Mouse (Mus musculus) c-Kit-negative CD71-positive TER-119-positive erythroid progenitor cells, embryonic 14.5 days (primary cell): ENCODE measurements around the gene Gm45213.

Source experiments
- DNase-seq: peaks from one replicate; pipeline ENCODE4 v3.0.0-alpha.2; 2013; ENCODE audit warnings: low read depth, low spot score

Gene Gm45213

GRCm38 (mm10) chr7:66106581-66107056 lies 63.2 kb downstream of the Gm45213 start:
- no peak for DNase-seq

DNA sequence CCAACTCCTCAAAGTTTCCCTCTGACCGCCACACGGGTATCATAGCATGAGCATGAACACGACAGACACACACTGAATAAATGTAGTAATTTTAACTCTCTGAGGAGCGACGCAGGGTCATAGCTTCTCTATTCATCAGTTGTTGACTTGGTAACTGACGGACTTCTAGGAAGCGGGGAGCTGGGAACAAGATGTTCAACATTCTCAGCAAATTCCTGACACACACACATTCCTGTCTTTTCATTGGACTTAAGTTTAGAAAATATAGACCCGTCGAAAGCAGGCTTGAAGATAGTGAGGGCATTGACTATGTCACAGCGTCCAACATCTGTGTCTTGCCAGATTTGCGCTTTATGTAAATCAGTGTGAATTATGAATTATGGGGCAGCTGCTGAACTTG lies 63.8 kb downstream of the Gm45213 start:
- DNase-seq, result no peak

- DNase-seq, result no peak
Measured at GRCm38 (mm10) chr7:66107930-66108329, 64.5 kb downstream of the Gm45213 start.

- DNase-seq, result peak; percentile 54
Measured at GRCm38 (mm10) chr7:66108961-66109854, 65.8 kb downstream of the Gm45213 start, which contains the start of gene Chsy1. Gene Chsy1, plus strand, starts transcription at chr7:66109515.

- peak; percentile 49 for DNase-seq
Measured at GRCm38 (mm10) chr7:66109855-66110635, 66.6 kb downstream of the Gm45213 start.

DNA sequence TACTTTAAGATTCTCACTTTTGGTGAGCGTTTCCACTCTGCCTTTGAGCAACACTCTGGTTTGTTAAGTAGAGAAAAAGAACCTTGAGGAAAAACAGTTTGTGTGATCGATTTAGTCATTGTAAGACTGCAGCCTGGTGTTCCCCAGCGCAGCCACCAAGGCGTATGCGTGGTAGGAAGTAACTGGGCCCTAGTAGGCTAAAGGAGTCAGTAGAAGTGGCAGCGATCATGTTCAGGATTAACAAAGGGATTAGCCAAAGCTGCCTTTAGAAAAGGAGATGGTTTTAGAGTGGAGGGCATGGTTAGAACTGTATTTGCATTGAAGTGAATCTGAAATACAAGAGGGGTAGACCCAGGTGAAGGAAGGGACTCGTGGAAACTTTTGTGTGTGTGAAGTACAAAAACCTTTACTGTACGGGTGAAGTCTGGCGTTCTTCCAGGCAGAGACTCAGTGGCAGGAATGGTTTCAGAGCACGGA lies 67.3 kb downstream of the Gm45213 start:
- DNase-seq, result peak; percentile 50

- no peak for DNase-seq
Measured at GRCm38 (mm10) chr7:66111211-66111610, 67.8 kb downstream of the Gm45213 start.
